Mouse (Mus musculus): ENCODE data around the gene Proser2.

DNA sequence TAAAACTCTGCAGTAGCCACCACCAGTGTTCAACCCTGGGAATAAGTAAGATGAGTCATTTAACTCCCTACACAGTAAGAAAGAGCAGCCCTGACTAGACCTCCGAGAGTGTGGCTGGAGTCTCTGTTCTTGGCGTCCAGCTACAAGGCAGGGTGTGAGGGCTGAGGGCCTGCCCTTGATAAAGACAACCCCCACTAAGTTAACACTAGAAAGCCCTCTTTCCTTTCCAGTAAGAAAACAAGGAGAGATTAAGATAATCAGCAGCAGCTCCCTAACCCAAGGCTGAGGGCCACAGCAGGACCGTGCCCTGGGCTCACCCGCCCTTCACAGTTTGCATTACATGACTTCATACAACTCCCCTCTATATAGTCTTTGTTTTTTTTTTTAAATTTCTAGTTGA lies 81.4 kb downstream of the Proser2 start:
- TF ChIP-seq CTCF (IDR thresholded peaks at IDR 0.05; ENCODE audit: low read depth, low read length) (no peak), POLR2A (IDR thresholded peaks at IDR 0.05; ENCODE audit: borderline replicate concordance, low read depth, low read length) (no peak)
